Comparison of ENCODE assay signal across 18 mouse cellular contexts in genomic region chr10:86203175-86203574, GRCm38 (mm10).
DNase-seq lines count a peak whose midpoint lies in the region; ATAC-seq and TF ChIP-seq lines count a peak whose summit lies in the region.
"Had no signal": no experiment of that assay in that cellular context is flagged by ENCODE, and none has a peak within 500 bp of the region (broad histone marks: within the 10 kb centered on the region; RNA-seq: fewer than 3 reads in every experiment).

No protein-coding gene starts in this region.

- no peak for TF ChIP-seq CTCF in layer of hippocampus, adult 2 months (conservative IDR thresholded peaks at IDR 0.05)

- WGBS in heart, embryonic 11.5 days (ENCODE audit: insufficient replicate concordance): 83% methylated on average over 6 of the region's 6 CpGs
- WGBS in kidney, embryonic 14.5 days: 79% methylated on average over 6 of the region's 6 CpGs

- H3K27ac ChIP-seq in heart, embryonic 11.5 days (ENCODE audit: low read depth, low read length): no peak overlapping the region
- no peak overlapping the region for H3K27ac ChIP-seq in kidney, embryonic 14.5 days (ENCODE audit: low read depth, low read length)
- H3K27ac ChIP-seq in layer of hippocampus, adult 2 months: no peak overlapping the region
- H3K27ac ChIP-seq: hindbrain, embryonic 12.5 days; limb, embryonic 13.5 days; liver, embryonic 12.5 days; midbrain, embryonic 10.5 days had no signal

- no peaks in the 10 kb centered on the region for H3K36me3 ChIP-seq in heart, embryonic 11.5 days (ENCODE audit: control insufficient read depth, insufficient read depth, low read length)
- no peaks in the 10 kb centered on the region for H3K36me3 ChIP-seq in kidney, embryonic 14.5 days (ENCODE audit: control insufficient read depth, insufficient read depth, low read length)
- H3K36me3 ChIP-seq: hindbrain, embryonic 12.5 days; limb, embryonic 13.5 days; liver, embryonic 12.5 days; midbrain, embryonic 10.5 days had no signal

- H3K4me2 ChIP-seq in heart, embryonic 11.5 days: no peak overlapping the region
- no peak overlapping the region for H3K4me2 ChIP-seq in kidney, embryonic 14.5 days (replicated peaks; ENCODE audit: low read depth, low read length)
- H3K4me2 ChIP-seq: hindbrain, embryonic 12.5 days; limb, embryonic 13.5 days; liver, embryonic 12.5 days had no signal

- H3K4me3 ChIP-seq in heart, embryonic 11.5 days (ENCODE audit: low read depth, low read length): no peak overlapping the region
- H3K4me3 ChIP-seq in kidney, embryonic 14.5 days (ENCODE audit: low read length): no peak overlapping the region
- no peak overlapping the region for H3K4me3 ChIP-seq in layer of hippocampus, adult 2 months
- H3K4me3 ChIP-seq: hindbrain, embryonic 12.5 days; limb, embryonic 13.5 days; liver, embryonic 12.5 days; midbrain, embryonic 10.5 days had no signal

- H3K27me3 ChIP-seq in heart, embryonic 11.5 days (ENCODE audit: control insufficient read depth, insufficient read depth, low read length): no peaks in the 10 kb centered on the region
- no peaks in the 10 kb centered on the region for H3K27me3 ChIP-seq in kidney, embryonic 14.5 days (ENCODE audit: control insufficient read depth, insufficient read depth, low read length)
- H3K27me3 ChIP-seq: hindbrain, embryonic 12.5 days; limb, embryonic 13.5 days; liver, embryonic 12.5 days had no signal

- H3K9ac ChIP-seq in heart, embryonic 11.5 days (ENCODE audit: low read depth, low read length): no peak overlapping the region
- no peak overlapping the region for H3K9ac ChIP-seq in kidney, embryonic 14.5 days (ENCODE audit: low read depth, low read length)
- H3K9ac ChIP-seq: hindbrain, embryonic 12.5 days; limb, embryonic 13.5 days; liver, embryonic 12.5 days had no signal

- peak; percentile 27 to 39 for DNase-seq in heart, adult 18-20 months
- DNase-seq in kidney, adult 18-20 months: peak; percentile 21
- peak; percentile 56 for DNase-seq in kidney, adult 9 months
- no peak for DNase-seq in layer of hippocampus, adult 2 months (ENCODE audit: low spot score in 2 of 2)
- DNase-seq in frontal cortex, postnatal 25 days (ENCODE audit: low spot score in 2 of 2): no peak
- DNase-seq: adrenal gland, postnatal 14 days; embryo, embryonic 11 days; right cerebral cortex, adult 18-20 months; thymus, adult 18-20 months; thymus, postnatal 36 days had no signal

- no peaks in the 10 kb centered on the region for H3K4me1 ChIP-seq in heart, embryonic 11.5 days (ENCODE audit: control insufficient read depth, insufficient read depth, low read length)
- H3K4me1 ChIP-seq in kidney, embryonic 14.5 days (ENCODE audit: control insufficient read depth, insufficient read depth, low read length): no peaks in the 10 kb centered on the region
- H3K4me1 ChIP-seq: hindbrain, embryonic 12.5 days; liver, embryonic 12.5 days; midbrain, embryonic 10.5 days had no signal

- no peak for ATAC-seq in heart, embryonic 11.5 days (replicated peaks; ENCODE audit: insufficient number of reproducible peaks, low FRiP score, low TSS enrichment)
- ATAC-seq in kidney, embryonic 14.5 days (ENCODE audit: low FRiP score, low TSS enrichment): no peak
- ATAC-seq: forebrain, embryonic 14.5 days; intestine, postnatal 0 days; liver, embryonic 12.5 days had no signal

- H3K9me3 ChIP-seq in heart, embryonic 11.5 days (replicated peaks; ENCODE audit: control insufficient read depth, low read length): no peaks in the 10 kb centered on the region
- H3K9me3 ChIP-seq in kidney, embryonic 14.5 days (ENCODE audit: control insufficient read depth, low read length): no peaks in the 10 kb centered on the region
- H3K9me3 ChIP-seq: hindbrain, embryonic 12.5 days; limb, embryonic 13.5 days; liver, embryonic 12.5 days; midbrain, embryonic 10.5 days had no signal

Comparison
In these comparisons a context has a peak if more than half of its experiments do, and no peak if none do; other contexts are left out.
1. DNase-seq: peak in heart, adult 18-20 months (2 of 2), kidney, adult 18-20 months (single experiment) and kidney, adult 9 months (single experiment); none in layer of hippocampus, adult 2 months (0 of 2) and frontal cortex, postnatal 25 days (0 of 2).